Mouse (Mus musculus) spleen, adult 12 weeks (tissue): ENCODE measurements around the gene Gm20458.
A peak's percentile ranks its signal among the peaks of the same experiment; 100 is the strongest.

Experiments
- DNase-seq: peaks from one replicate; pipeline ENCODE4 v3.0.0; 2022; ENCODE audit warnings: low spot score

Gm20458 gene

GRCm38 (mm10) chr2:164435216-164436090, 25.3 kb upstream of the Gm20458 start:
- DNase-seq: no peak

DNA sequence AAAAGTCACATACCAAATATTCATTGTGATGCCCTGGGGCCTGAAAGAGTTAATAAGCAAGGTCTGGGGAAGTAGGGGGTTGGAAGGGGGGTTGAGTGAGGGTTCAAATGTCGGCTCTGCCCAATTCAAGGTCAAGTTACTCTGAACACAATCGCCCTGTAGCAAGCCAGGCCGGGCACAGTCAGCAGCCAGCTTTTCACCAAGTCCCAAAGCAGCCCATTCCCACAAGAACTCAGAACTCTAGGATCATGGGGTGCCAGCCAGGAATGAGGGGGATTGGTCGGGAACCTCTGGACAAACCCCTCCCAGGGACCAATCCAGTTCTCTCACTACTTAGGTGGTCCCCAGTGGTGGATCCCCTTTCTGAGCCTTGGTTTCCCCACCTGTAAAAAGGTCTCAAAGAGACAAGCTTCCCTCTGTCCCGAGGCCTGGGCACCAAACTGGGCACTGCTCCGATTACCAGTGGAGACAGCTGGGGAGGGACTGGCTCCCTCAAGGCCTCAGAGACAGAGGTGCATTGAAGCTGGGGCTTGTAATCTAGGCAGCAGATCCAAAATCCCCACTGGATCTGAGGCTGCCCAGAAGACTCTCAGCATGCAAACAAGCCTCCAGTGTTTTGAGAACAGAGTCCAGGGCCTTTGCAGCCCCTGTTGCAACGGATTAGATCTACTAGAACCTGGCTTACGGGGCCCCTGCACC, 24.4 kb upstream of the Gm20458 start:
- DNase-seq: no peak

DNA sequence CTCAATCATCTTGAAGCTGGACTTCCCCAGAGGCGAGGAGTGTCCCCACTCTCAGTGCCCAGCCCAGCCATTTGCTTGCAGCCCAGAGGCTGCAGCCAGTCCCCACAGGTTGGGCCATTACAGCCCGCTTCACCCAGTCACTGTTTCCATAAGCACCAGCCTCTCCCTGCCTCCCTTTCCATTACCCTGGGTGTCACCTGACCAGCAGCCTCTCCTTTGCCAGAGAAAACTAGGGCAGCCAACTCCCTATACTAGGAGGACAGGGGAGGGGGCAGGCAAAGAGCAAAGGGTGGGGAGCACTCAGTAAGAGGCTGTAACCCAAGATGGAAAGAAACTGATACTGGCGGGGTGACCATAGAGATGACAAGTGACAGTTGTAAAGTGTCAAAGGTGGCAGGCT, 23.8 kb upstream of the Gm20458 start:
- DNase-seq: no peak

DNA sequence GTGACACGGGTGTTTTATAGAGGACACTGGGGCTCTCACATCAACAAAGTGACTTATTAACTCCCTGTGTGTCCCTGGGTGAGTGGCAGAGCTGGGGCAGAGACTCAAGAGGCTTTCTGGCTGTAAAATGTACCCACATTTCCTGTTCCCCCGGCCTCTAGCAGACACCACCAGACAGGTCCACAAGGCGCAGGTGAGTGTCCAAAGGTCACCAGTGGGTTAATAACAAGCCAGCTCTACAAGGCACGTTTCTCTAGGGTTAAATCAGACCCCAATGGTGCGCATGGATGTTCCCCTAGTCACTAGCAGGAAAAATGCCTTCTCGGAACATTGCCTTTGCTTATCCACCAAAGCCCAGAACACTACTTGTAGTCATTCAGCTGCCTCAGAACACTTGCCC, 23.1 kb upstream of the Gm20458 start:
- DNase-seq: no peak

GRCm38 (mm10) chr2:164438257-164438656, 22.5 kb upstream of the Gm20458 start:
- no peak for DNase-seq

DNA sequence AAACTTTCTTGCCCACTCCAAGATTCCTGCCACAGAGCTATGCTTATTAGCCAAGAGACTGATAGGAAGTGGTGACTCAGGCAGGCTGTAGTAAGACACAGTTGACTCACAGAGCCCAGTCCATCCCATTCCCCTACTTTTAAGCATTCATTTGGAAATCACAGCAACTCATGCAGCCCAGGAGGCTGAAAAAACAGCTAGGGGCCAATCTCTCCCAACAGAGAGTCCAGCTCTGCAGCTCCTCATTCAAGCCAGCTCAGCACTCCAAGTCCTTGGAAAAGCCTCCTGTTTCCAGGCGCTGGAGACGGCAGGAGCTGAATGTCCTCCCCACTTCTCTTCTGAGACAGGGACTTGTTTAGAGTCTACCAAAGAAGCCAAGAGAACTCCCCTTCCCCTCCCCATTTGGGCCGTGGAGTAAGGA, 21.8 kb upstream of the Gm20458 start:
- no peak for DNase-seq

GRCm38 (mm10) chr2:164440314-164440713, 20.5 kb upstream of the Gm20458 start:
- DNase-seq: no peak

DNA sequence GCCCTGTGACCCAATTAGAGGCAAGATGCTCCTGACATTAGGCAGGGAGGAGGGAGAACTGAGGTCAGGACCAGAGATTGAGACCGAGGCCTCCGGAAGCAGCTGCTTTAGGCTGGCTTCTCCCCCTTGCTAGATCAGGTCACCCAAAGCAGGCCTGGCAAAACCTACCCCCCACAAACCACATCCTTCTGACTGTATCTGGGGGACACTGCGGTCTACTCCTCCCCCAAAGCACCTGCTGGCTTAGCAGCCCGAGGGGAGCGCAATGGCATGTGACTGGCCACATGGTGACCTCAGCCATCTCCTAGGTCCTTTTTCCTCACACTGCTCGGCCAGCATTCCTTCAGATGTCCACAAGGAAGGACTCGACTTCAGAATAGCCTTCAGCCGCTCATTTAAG, 19.6 kb upstream of the Gm20458 start:
- DNase-seq: peak; percentile 40

DNA sequence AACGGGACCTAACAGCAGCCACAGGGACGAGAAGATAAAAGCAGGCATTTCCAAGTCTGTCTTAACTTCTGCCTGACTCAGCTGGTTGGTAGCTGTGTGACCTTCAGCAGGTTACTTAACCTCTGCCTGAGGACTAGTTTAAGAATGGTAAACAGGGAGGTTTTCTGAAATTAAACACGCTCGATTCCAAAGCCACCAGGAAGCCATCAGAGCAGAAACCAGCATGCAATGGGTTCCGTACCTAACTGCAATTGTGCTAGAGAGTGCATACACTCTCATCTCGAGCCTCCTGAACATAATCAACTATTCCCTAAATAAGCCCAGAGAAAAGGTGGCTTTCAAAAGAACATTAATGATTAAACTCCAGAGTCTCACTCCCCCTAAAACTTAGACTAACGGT, 19.0 kb upstream of the Gm20458 start:
- no peak for DNase-seq

GRCm38 (mm10) chr2:164442315-164443050, 18.3 kb upstream of the Gm20458 start:
- no peak for DNase-seq

DNA sequence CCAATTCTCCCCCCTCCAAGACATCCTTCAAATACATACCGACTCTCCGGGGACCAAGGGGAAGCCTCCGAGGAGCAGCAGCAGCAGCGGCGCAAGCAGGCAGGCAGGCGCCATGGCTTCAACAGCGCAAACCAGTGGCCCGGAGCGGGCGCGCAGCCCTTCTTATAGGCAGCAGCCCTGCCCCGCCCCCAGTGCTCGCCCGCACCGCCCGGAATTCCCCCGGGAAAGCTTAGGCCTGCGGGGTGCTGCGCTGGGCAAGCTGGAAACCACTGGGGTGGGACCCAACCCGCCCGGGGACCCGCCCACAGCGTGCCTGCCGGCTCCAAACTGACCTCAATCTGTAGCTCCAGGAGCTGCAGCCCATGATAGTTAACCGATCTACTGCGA, 17.7 kb upstream of the Gm20458 start:
- peak; percentile 22 for DNase-seq

DNA sequence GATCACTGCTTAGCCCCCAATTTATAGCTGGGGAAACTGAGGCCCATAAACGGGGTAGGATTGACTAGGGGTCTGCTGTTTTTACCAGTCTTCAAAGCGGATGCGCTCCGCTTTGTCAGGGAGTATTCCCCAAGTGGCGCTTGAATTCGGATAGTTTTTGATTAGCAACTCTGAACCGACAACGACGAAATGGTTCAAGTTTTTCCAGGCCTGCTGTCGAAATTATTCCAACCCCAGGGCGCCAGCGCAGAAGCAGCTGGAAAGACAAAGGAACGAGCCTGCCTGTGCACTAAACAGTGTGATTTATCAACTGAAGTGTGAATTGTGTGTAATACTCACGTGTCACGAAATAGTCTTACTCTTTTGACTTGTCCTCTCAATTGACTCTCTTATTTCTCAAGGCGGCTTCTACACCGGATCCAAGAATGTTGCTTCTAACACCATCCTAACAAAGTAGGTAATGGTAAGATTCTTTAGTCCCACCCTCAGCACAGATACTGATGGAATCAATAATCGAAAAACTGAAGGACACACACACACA, 17.2 kb upstream of the Gm20458 start, which contains the start of gene Sdc4:
Gene Sdc4, minus strand, starts transcription at position 428 of the 541 bp plus-strand sequence.
- no peak for DNase-seq

- no peak for DNase-seq
These were observed 16.1 kb upstream of the Gm20458 start for GRCm38 (mm10) chr2:164444701-164445100.

GRCm38 (mm10) chr2:164445399-164446085, 15.2 kb upstream of the Gm20458 start:
- DNase-seq: no peak

GRCm38 (mm10) chr2:164446086-164446469, 14.7 kb upstream of the Gm20458 start:
- DNase-seq: no peak

GRCm38 (mm10) chr2:164448140-164448539, 12.6 kb upstream of the Gm20458 start:
- no peak for DNase-seq

DNA sequence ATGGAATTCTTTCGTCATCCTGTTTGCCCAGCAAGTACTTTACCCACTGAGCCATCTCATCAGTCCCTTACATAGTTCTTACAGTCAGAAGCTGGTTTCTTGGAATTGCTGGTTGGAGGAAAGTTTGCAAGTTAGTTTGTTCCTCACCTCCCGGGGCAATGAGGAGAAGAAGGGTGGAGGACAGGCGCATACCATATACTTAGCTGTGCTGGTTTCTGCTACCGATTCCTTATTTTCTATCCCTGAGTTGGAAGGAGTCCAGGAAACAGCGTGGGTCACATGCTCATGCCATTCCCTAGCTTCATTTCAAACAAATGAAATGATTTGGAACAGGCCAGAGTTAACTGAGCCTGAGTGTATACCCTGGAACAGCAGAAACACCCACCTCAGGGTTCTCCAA, 11.8 kb upstream of the Gm20458 start:
- no peak for DNase-seq

- DNase-seq: no peak
These were observed 11.3 kb upstream of the Gm20458 start for GRCm38 (mm10) chr2:164449341-164450042.

- DNase-seq: no peak
These were observed 8.6 kb upstream of the Gm20458 start for GRCm38 (mm10) chr2:164452000-164452676.

- no peak for DNase-seq
These were observed 7.6 kb upstream of the Gm20458 start for GRCm38 (mm10) chr2:164453047-164453757.
